8 mouse cellular contexts compared by ENCODE assay signal in the genomic region with DNA sequence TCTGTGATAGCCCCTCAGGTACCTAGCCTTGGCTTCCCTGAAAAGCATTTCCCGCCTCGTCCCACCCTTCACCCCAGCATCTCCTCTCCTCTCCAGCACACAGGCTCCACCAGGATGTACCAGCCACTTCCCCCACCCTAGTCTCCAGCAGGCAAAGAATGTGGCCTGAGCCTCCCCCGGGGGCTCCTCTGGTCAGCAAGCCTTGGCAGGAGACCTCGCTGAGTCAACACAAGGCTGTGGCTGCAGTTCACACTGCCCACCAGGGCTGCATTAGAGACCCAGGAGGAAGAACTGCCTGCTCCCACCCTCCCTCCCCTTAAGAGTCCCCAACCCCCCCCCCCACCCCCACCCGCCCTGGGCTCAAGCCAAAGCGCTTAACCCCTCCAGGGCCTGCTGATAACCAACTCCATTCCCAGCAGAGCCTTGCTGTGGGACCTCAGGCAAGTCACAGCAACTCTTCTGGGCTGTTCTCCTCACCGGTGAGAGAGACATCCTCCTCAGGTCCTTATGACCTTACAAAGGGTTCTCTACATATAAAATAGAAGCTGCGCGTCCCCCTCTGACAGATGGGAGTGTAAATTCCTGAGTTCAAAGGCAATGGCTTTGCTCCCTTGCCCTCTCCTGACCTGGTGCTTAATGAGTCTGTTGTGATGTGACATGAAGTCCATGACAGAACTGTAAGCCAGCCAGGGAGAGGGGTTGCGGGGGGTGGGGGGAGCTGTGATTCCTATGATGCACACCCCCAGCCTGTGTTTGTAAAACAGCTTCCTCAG. TPM values are rescaled to one million over a fixed set of nuclear protein-coding genes. Genes with fewer than 3 reads are reported as not detected.
A peak's percentile ranks its signal among the peaks of the same experiment; 100 is the strongest.
DNase-seq lines count a peak whose midpoint lies in the region; ATAC-seq and TF ChIP-seq lines count a peak whose summit lies in the region.

No protein-coding gene starts in this region.

- H3K9me3 ChIP-seq in forebrain, embryonic 15.5 days = no peaks in the 10 kb centered on the region
- no peaks in the 10 kb centered on the region for H3K9me3 ChIP-seq in kidney, embryonic 16.5 days (ENCODE audit: low read length)
- H3K9me3 ChIP-seq in midbrain, embryonic 15.5 days = no peaks in the 10 kb centered on the region

- no peaks in the 10 kb centered on the region for H3K36me3 ChIP-seq in forebrain, embryonic 15.5 days
- H3K36me3 ChIP-seq in kidney, embryonic 16.5 days (ENCODE audit: insufficient read depth, low read length) = no peaks in the 10 kb centered on the region
- no peaks in the 10 kb centered on the region for H3K36me3 ChIP-seq in midbrain, embryonic 15.5 days (replicated peaks)

- H3K27ac ChIP-seq in gastrocnemius, adult 2 months = peak overlapping the region; percentile 86
- peak overlapping the region; percentile 64; the same call in 1 of the 2 replicates for H3K27ac ChIP-seq in forebrain, embryonic 15.5 days (replicated peaks)
- peak overlapping the region; percentile 93 for H3K27ac ChIP-seq in kidney, embryonic 16.5 days (ENCODE audit: low read length)
- peak overlapping the region; percentile 58 for H3K27ac ChIP-seq in midbrain, embryonic 15.5 days

- no peak for TF ChIP-seq CTCF in gastrocnemius, adult 2 months (IDR thresholded peaks at IDR 0.05)

- H3K9ac ChIP-seq in forebrain, embryonic 15.5 days (replicated peaks) = no peak overlapping the region
- H3K9ac ChIP-seq in kidney, embryonic 16.5 days (replicated peaks; ENCODE audit: low read length) = 0 out of 2 replicates have a peak overlapping the region, but pooled peaks have one; percentile 15
- H3K9ac ChIP-seq in midbrain, embryonic 15.5 days = no peak overlapping the region

- DNase-seq in gastrocnemius, adult 2 months = no peak
- DNase-seq in gastrocnemius, postnatal 10 days = no peak
- no peak for DNase-seq in cerebellum, adult 9-10 months
- no peak for DNase-seq in spleen, postnatal 36 days (ENCODE audit: low spot score in 2 of 2)
- no peak for DNase-seq in left cerebral cortex, postnatal 36 days (ENCODE audit: low spot score in 2 of 2)

- no peak overlapping the region for H3K4me2 ChIP-seq in forebrain, embryonic 15.5 days (replicated peaks)
- H3K4me2 ChIP-seq in kidney, embryonic 16.5 days (replicated peaks; ENCODE audit: low read depth, low read length) = no peak overlapping the region
- H3K4me2 ChIP-seq in midbrain, embryonic 15.5 days = no peak overlapping the region

- intact Hi-C loops in gastrocnemius, adult 2 months (cut with DNase I) = no loop called here
- intact Hi-C loops in left cerebral cortex, postnatal 36 days (cut with DNase I) = no loop called here

- no peaks in the 10 kb centered on the region for H3K27me3 ChIP-seq in forebrain, embryonic 15.5 days
- no peaks in the 10 kb centered on the region for H3K27me3 ChIP-seq in kidney, embryonic 16.5 days (ENCODE audit: insufficient read depth, low read length)
- H3K27me3 ChIP-seq in midbrain, embryonic 15.5 days (replicated peaks) = no peaks in the 10 kb centered on the region

- 62% methylated on average over 10 of the region's 10 CpGs for WGBS in forebrain, embryonic 15.5 days
- 16% methylated on average over 10 of the region's 10 CpGs for WGBS in kidney, embryonic 16.5 days
- WGBS in midbrain, embryonic 15.5 days = 58% methylated on average over 10 of the region's 10 CpGs

- no peak overlapping the region for H3K4me3 ChIP-seq in gastrocnemius, adult 2 months
- H3K4me3 ChIP-seq in forebrain, embryonic 15.5 days = no peak overlapping the region
- H3K4me3 ChIP-seq in kidney, embryonic 16.5 days (ENCODE audit: low read length) = no peak overlapping the region
- no peak overlapping the region for H3K4me3 ChIP-seq in midbrain, embryonic 15.5 days

- no peak; the same call in 1 of the 2 replicates for ATAC-seq in forebrain, embryonic 15.5 days (replicated peaks)
- peak; percentile 39 for ATAC-seq in kidney, embryonic 16.5 days (ENCODE audit: low FRiP score, low TSS enrichment)
- ATAC-seq in midbrain, embryonic 15.5 days (replicated peaks) = no peak

- peaks cover 30% of the 10 kb centered on the region for H3K4me1 ChIP-seq in forebrain, embryonic 15.5 days
- H3K4me1 ChIP-seq in kidney, embryonic 16.5 days (ENCODE audit: insufficient read depth, low read length) = peaks cover 64% of the 10 kb centered on the region
- H3K4me1 ChIP-seq in midbrain, embryonic 15.5 days = peaks cover 21% of the 10 kb centered on the region

RNA-seq across cellular contexts. Expression of gene Cdc42ep1, which starts 8.0 kb away (rescaled TPM):
- 1 to 10 TPM; 8.5 to 10.0 TPM for total RNA-seq in gastrocnemius, adult 2 months (2021)
- 10 to 100 TPM; 26.3 to 35.0 TPM for total RNA-seq in gastrocnemius, postnatal 10 days (2021)
- polyA plus RNA-seq in forebrain, embryonic 15.5 days (2015; fragmentation: Nextera tagmentation; extraction: Ambion mirVana) = 7.6 and 9.0 TPM in 2 replicates
- 58.5 and 59.7 TPM in 2 replicates for polyA plus RNA-seq in kidney, embryonic 16.5 days (2015; fragmentation: Nextera tagmentation; extraction: Ambion mirVana)
- polyA plus RNA-seq in midbrain, embryonic 15.5 days (2015; fragmentation: Nextera tagmentation; extraction: Ambion mirVana) = 13.1 and 15.7 TPM in 2 replicates
- 10 to 100 TPM; 14.4 to 16.5 TPM for total RNA-seq in left cerebral cortex, postnatal 36 days (2021)

RNA-seq across cellular contexts. Expression of gene Lgals2, which starts 20.9 kb away (rescaled TPM):
- not detected for total RNA-seq in gastrocnemius, adult 2 months (2021)
- not detected for total RNA-seq in gastrocnemius, postnatal 10 days (2021)
- not detected in 2 replicates for polyA plus RNA-seq in forebrain, embryonic 15.5 days (2015; fragmentation: Nextera tagmentation; extraction: Ambion mirVana)
- polyA plus RNA-seq in kidney, embryonic 16.5 days (2015; fragmentation: Nextera tagmentation; extraction: Ambion mirVana) = 0.54 and 0.77 TPM in 2 replicates
- polyA plus RNA-seq in midbrain, embryonic 15.5 days (2015; fragmentation: Nextera tagmentation; extraction: Ambion mirVana) = 0.31 TPM in 1 of 2 replicates, not detected in the other
- total RNA-seq in left cerebral cortex, postnatal 36 days (2021) = not detected

RNA-seq across cellular contexts. Expression of gene Card10, which starts 31.6 kb away (rescaled TPM):
- total RNA-seq in gastrocnemius, adult 2 months (2021) = 1 to 10 TPM; 6.1 to 6.8 TPM
- total RNA-seq in gastrocnemius, postnatal 10 days (2021) = 10 to 100 TPM in 1 of 2 experiments, 1 to 10 TPM in 1; 9.3 to 11.3 TPM
- 1.3 and 1.7 TPM in 2 replicates for polyA plus RNA-seq in forebrain, embryonic 15.5 days (2015; fragmentation: Nextera tagmentation; extraction: Ambion mirVana)
- polyA plus RNA-seq in kidney, embryonic 16.5 days (2015; fragmentation: Nextera tagmentation; extraction: Ambion mirVana) = 9.9 and 10.6 TPM in 2 replicates
- polyA plus RNA-seq in midbrain, embryonic 15.5 days (2015; fragmentation: Nextera tagmentation; extraction: Ambion mirVana) = 2.1 and 2.3 TPM in 2 replicates
- total RNA-seq in left cerebral cortex, postnatal 36 days (2021) = 1 to 10 TPM; 3.6 to 4.3 TPM

RNA-seq across cellular contexts. Expression of gene Gga1, which starts 42.6 kb away (rescaled TPM):
- 10 to 100 TPM; 43.1 to 45.7 TPM for total RNA-seq in gastrocnemius, adult 2 months (2021)
- 10 to 100 TPM; 31.1 to 33.8 TPM for total RNA-seq in gastrocnemius, postnatal 10 days (2021)
- polyA plus RNA-seq in forebrain, embryonic 15.5 days (2015; fragmentation: Nextera tagmentation; extraction: Ambion mirVana) = 60.3 and 62.0 TPM in 2 replicates
- 54.7 and 61.9 TPM in 2 replicates for polyA plus RNA-seq in kidney, embryonic 16.5 days (2015; fragmentation: Nextera tagmentation; extraction: Ambion mirVana)
- polyA plus RNA-seq in midbrain, embryonic 15.5 days (2015; fragmentation: Nextera tagmentation; extraction: Ambion mirVana) = 50.7 and 50.8 TPM in 2 replicates
- 10 to 100 TPM; 57.6 to 65.0 TPM for total RNA-seq in left cerebral cortex, postnatal 36 days (2021)
